Mouse (Mus musculus): ENCODE results near the gene Dedd2. TPM values are rescaled to one million over a fixed set of nuclear protein-coding genes. Genes with fewer than 3 reads are reported as not detected.
"Not testable (repeated sequence)": the region's sequence is repeated elsewhere in the genome, so short reads cannot be mapped to it uniquely, and the experiment has no call there.

Dedd2 gene
- polyA plus RNA-seq (2016; fragmentation: Nextera tagmentation; extraction: Ambion mirVana) = 11.2 and 12.3 TPM in 2 replicates

GRCm38 (mm10) chr7:25220457-25221101 is at the start of gene Dedd2:
Gene Dedd2 (minus strand): TSS chr7:25220615.
- Histone ChIP-seq H3K4me1 (peaks cover 40% of the 10 kb centered on the region), H3K4me3 (replicated peaks) (peak within 1 kb of the TSS; percentile 69), H3K9me3 (no peaks in the 10 kb centered on the region), H3K27ac (peak within 1 kb of the TSS; percentile 84), H3K36me3 (replicated peaks) (peaks cover 23% of the 10 kb centered on the region), H3K27me3 (no peaks in the 10 kb centered on the region), H3K9ac (peak within 1 kb of the TSS; percentile 80), H3K4me2 (peak within 1 kb of the TSS; percentile 95)
- ATAC-seq (ENCODE audit: low FRiP score) = no peak
- WGBS = 9% methylated on average over 20 of the region's 20 CpGs

GRCm38 (mm10) chr7:25269545-25270271 is 49.3 kb upstream of the Dedd2 start:
- no peak for ATAC-seq (ENCODE audit: low FRiP score)
- Histone ChIP-seq H3K27me3 (no peaks in the 10 kb centered on the region), H3K4me1 (peaks cover 23% of the 10 kb centered on the region), H3K36me3 (replicated peaks) (peaks cover 30% of the 10 kb centered on the region), H3K9me3 (no peaks in the 10 kb centered on the region), H3K27ac (no peak overlapping the region), H3K4me3 (replicated peaks) (peak overlapping the region; percentile 69; the same call in 1 of the 2 replicates), H3K9ac (peak overlapping the region; percentile 87; the same call in 1 of the 2 replicates), H3K4me2 (peak overlapping the region; percentile 68)
- WGBS = 88% methylated on average over 8 of the region's 8 CpGs

- H3K9ac ChIP-seq = peak overlapping the region; percentile 87
- no peak for ATAC-seq (ENCODE audit: low FRiP score)
- peaks cover 23% of the 10 kb centered on the region for H3K4me1 ChIP-seq
- H3K4me2 ChIP-seq = peak overlapping the region; percentile 68
- WGBS = 52% methylated on average over 4 of the region's 4 CpGs
- H3K36me3 ChIP-seq (replicated peaks) = peaks cover 30% of the 10 kb centered on the region
- no peaks in the 10 kb centered on the region for H3K27me3 ChIP-seq
- peak overlapping the region; percentile 69 for H3K4me3 ChIP-seq (replicated peaks)
- 0 out of 2 replicates have a peak overlapping the region, but pooled peaks have one; percentile 85 for H3K27ac ChIP-seq
- no peaks in the 10 kb centered on the region for H3K9me3 ChIP-seq
Observed at GRCm38 (mm10) chr7:25269029-25269428, 48.6 kb upstream of the Dedd2 start.

GRCm38 (mm10) chr7:25268588-25268987 is 48.2 kb upstream of the Dedd2 start:
- WGBS = 6% methylated on average over 7 of the region's 7 CpGs
- Histone ChIP-seq H3K4me2 (peak overlapping the region; percentile 68), H3K27me3 (no peaks in the 10 kb centered on the region), H3K36me3 (replicated peaks) (peaks cover 26% of the 10 kb centered on the region), H3K9me3 (no peaks in the 10 kb centered on the region), H3K9ac (peak overlapping the region; percentile 87), H3K4me3 (replicated peaks) (peak overlapping the region; percentile 69), H3K4me1 (peaks cover 23% of the 10 kb centered on the region), H3K27ac (peak overlapping the region; percentile 85)
- 0 out of 2 replicates have a peak, but pooled peaks have one; percentile 0 for ATAC-seq (ENCODE audit: low FRiP score)

GRCm38 (mm10) chr7:25267751-25268463 is 47.5 kb upstream of the Dedd2 start:
- Histone ChIP-seq H3K4me2 (peak overlapping the region; percentile 68), H3K4me3 (replicated peaks) (peak overlapping the region; percentile 69), H3K4me1 (peaks cover 23% of the 10 kb centered on the region), H3K9ac (peak overlapping the region; percentile 87), H3K36me3 (replicated peaks) (peaks cover 19% of the 10 kb centered on the region), H3K27ac (peak overlapping the region; percentile 89), H3K27me3 (no peaks in the 10 kb centered on the region), H3K9me3 (no peaks in the 10 kb centered on the region)
- ATAC-seq (ENCODE audit: low FRiP score) = peak; percentile 95
- under 1% methylated on average over 33 of the region's 33 CpGs for WGBS

- Histone ChIP-seq H3K4me3 (replicated peaks) (peak within 1 kb of the TSS; percentile 69), H3K4me2 (peak within 1 kb of the TSS; percentile 68), H3K4me1 (peaks cover 23% of the 10 kb centered on the region), H3K27me3 (no peaks in the 10 kb centered on the region), H3K9ac (peak within 1 kb of the TSS; percentile 87), H3K9me3 (no peaks in the 10 kb centered on the region), H3K27ac (peak within 1 kb of the TSS; percentile 89), H3K36me3 (replicated peaks) (peaks cover 13% of the 10 kb centered on the region)
- under 1% methylated on average over 29 of the region's 29 CpGs for WGBS
- peak; percentile 87 for ATAC-seq (ENCODE audit: low FRiP score)
Observed at GRCm38 (mm10) chr7:25267301-25267750, 46.9 kb upstream of the Dedd2 start, which contains the start of gene Cic. Gene Cic (plus strand): TSS chr7:25267704.

- peak overlapping the region; percentile 69; the same call in 1 of the 2 replicates for H3K4me3 ChIP-seq (replicated peaks)
Observed at GRCm38 (mm10) chr7:25266180-25266962, 46.0 kb upstream of the Dedd2 start.

GRCm38 (mm10) chr7:25265743-25266142 is 45.3 kb upstream of the Dedd2 start:
- H3K9me3 ChIP-seq; H3K36me3 ChIP-seq (replicated peaks); ATAC-seq (ENCODE audit: low FRiP score); H3K4me3 ChIP-seq (replicated peaks); H3K9ac ChIP-seq; H3K4me2 ChIP-seq; H3K27ac ChIP-seq; H3K27me3 ChIP-seq: not testable (repeated sequence)
- peaks cover 23% of the 10 kb centered on the region for H3K4me1 ChIP-seq
- WGBS = 90% methylated on average over 5 of the region's 5 CpGs

More at GRCm38 (mm10) chr7:25266180-25266962, 46.0 kb upstream of the Dedd2 start:
- Histone ChIP-seq H3K4me2 (peak overlapping the region; percentile 60; the same call in 1 of the 2 replicates), H3K27me3 (no peaks in the 10 kb centered on the region), H3K27ac (0 out of 2 replicates have a peak overlapping the region, but pooled peaks have one; percentile 89), H3K9ac (no peak overlapping the region), H3K9me3 (no peaks in the 10 kb centered on the region), H3K36me3 (replicated peaks) (peaks cover 4% of the 10 kb centered on the region), H3K4me1 (peaks cover 23% of the 10 kb centered on the region)
- WGBS = 93% methylated on average over 8 of the region's 8 CpGs
- ATAC-seq (ENCODE audit: low FRiP score) = no peak

- no peak overlapping the region for H3K4me2 ChIP-seq
- WGBS = 26% methylated on average over 17 of the region's 17 CpGs
- no peak for ATAC-seq (ENCODE audit: low FRiP score)
- H3K9ac ChIP-seq = no peak overlapping the region
- peaks cover 12% of the 10 kb centered on the region for H3K4me1 ChIP-seq
- no peak overlapping the region for H3K27ac ChIP-seq
- H3K27me3 ChIP-seq = no peaks in the 10 kb centered on the region
- no peak overlapping the region for H3K4me3 ChIP-seq (replicated peaks)
- H3K9me3 ChIP-seq = no peaks in the 10 kb centered on the region
- H3K36me3 ChIP-seq (replicated peaks) = no peaks in the 10 kb centered on the region
Observed at GRCm38 (mm10) chr7:25263968-25264870, 43.8 kb upstream of the Dedd2 start.

- no peak overlapping the region for H3K4me3 ChIP-seq (replicated peaks)
Observed at GRCm38 (mm10) chr7:25261896-25262295, 41.5 kb upstream of the Dedd2 start.

More at GRCm38 (mm10) chr7:25261896-25262295, 41.5 kb upstream of the Dedd2 start:
- no peaks in the 10 kb centered on the region for H3K9me3 ChIP-seq
- H3K36me3 ChIP-seq (replicated peaks) = no peaks in the 10 kb centered on the region
- peaks cover 4% of the 10 kb centered on the region for H3K4me1 ChIP-seq
- H3K4me2 ChIP-seq = no peak overlapping the region
- no peaks in the 10 kb centered on the region for H3K27me3 ChIP-seq
- no peak for ATAC-seq (ENCODE audit: low FRiP score)
- 90% methylated on average over 1 of the region's 1 CpGs for WGBS
- no peak overlapping the region for H3K9ac ChIP-seq
- H3K27ac ChIP-seq = no peak overlapping the region

All from forebrain, embryonic 12.5 days (tissue).